Mouse (Mus musculus) 3T3-L1 (cell line): ENCODE results near the gene Gm49661.

Source experiments
- DNase-seq: peaks from one replicate; pipeline ENCODE4 v3.0.0-alpha.2; 2015; ENCODE audit warnings: low read depth, low spot score

Gm49661 gene

DNA sequence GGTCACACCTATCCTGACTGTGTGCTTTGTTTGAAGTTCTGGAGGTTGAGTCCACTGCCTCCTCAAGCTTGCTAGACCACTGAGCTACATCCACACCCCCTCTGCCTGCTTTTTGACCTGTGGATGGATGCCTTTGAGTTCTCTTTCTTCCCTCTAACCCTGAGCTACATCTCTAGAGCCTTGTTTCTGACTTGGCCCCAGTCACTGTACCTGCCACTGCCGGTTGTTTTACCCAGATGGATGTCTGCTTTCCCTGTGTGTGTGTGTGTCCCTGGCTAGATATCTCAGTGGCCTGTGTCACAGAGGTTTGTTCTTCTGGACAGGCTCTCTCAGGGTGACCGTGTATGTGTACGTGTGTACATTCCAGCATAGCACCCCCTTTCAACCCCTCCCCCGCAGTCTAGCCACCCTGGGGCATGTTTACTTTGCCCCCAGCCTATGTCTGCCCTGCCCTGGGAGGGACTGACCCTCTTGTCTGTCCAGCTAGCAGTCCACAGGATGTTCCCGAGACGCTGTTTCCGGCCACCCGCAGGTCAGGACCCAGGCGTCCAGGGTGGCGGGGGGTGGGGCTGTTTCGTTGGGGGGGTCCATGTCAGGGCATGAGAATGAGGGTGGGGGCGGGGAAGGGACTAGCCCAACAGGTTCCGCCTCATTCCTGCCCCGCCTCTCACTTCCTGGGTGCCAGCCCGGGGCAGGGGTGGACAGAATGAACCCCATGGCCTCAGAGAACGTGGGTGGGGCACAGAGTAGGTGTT is 15.2 kb upstream of the Gm49661 start:
- no peak for DNase-seq

GRCm38 (mm10) chr8:84982499-84983011 is 13.3 kb upstream of the Gm49661 start:
- DNase-seq, result peak; percentile 36

DNA sequence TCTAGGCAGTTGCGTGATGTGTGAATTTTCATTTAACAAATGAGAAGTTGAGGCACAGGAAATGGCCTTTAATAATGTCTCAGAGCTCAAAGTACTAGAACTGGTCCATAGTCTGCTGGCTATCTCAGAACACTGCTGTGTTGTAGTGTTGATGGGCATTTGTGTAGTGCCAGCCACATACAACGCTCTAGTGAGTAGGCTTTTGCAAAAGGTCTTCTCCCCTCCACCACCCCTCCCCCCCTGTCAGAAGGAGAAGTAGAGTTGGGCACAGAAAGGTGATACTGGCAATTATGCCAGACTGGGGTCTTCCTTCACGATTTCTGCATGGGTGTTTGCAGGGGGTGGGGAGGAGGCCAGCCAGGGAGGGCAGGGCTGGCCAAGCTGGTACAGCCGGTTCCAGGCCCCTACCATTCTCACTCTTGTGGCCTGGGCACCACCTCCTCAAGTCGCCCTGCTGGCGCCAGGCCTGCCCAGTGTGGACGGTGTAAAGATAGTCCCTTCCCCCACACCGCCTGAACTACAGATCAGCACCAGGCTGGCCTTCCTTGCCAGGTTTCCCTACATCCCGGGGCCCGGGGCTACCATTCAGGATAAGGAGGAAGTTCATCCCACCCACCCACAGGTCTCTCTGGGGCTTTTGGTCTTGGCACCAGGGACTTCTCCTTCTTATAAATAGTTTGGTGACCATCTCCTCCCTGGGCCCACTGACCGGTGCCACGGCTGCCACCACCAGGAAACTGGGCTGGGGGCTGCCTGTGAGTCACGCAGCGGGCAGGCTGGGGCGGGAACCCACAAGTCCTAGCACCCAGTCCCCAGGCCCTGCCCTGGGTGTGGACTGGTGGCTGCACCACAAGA is 12.6 kb upstream of the Gm49661 start:
- DNase-seq, result peak; percentile 15

DNA sequence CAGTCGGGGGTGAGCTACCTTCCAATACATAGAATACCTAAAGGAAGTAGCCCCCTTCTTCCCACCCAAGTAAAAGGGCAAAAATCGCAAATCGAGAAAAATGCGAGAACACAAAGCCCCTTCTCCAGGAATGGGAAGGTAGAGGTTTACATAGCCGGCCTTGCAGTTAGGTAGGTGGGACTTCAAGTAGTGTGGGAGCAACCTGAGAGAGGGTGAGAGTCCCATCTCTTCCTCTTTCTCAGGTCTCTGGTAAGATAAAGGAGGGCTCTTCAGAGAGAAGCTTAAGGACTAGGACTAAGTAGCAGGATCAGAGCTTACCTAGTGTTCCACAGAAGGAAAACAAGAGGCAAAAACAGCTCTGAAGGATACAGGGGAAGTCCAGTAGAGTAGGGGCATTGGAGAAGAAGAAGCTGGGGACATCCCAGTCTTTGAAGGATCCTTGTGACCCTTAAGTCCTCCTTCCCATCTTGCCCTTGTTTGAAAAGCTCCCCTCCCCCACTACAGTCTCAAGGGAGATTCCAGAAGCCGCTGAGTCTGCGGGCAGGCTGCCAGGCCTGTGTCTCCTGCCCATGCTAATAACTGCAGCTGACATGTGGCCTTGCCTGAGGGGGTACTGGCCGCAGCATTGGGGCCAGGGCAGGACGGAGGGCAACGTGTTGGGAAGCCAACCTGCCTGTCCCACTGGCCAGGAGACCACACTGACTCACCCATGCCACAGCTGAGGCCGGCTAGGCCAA is 11.6 kb upstream of the Gm49661 start:
- DNase-seq, result peak; percentile 98

DNA sequence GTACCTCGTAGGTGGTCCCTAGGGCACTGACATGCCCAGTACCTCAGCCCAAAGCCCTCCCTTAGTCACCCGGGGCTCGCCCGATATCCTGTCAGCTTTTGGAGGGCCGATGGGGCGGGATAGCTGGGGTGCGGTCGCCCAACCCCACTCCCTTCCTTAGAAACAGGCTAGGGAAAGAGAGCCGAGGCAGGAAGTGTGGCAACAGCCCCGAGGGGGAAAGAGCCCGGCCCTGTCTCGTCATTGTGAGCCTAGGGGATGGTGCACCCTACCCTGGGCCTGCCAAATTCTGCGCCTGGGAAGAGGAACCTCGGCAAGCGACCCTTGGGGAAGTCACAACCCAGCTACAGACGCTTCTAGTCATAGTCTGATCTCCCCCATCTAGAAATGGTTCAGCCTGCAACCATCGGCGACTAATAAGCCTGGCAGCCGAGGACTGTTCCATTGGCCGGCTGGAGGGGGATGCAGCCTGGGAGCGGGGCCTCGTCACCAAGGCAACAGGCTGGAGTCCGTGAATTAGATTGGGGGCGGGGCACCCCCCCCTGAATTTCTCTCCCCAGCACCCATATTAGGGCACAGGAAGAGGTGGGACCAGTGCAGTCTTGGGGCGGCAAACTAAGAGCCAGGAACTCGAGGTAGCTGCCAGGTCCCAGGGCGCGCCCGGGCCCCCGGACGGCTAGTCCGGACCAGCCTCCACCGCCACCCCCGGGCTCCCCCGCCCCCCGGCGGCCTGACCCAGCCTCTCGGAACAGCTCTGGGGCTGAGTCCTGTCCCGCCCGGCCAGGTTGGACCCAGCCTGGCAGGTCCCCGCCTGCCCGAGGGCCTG is 10.6 kb upstream of the Gm49661 start:
- DNase-seq, result peak; percentile 99

DNA sequence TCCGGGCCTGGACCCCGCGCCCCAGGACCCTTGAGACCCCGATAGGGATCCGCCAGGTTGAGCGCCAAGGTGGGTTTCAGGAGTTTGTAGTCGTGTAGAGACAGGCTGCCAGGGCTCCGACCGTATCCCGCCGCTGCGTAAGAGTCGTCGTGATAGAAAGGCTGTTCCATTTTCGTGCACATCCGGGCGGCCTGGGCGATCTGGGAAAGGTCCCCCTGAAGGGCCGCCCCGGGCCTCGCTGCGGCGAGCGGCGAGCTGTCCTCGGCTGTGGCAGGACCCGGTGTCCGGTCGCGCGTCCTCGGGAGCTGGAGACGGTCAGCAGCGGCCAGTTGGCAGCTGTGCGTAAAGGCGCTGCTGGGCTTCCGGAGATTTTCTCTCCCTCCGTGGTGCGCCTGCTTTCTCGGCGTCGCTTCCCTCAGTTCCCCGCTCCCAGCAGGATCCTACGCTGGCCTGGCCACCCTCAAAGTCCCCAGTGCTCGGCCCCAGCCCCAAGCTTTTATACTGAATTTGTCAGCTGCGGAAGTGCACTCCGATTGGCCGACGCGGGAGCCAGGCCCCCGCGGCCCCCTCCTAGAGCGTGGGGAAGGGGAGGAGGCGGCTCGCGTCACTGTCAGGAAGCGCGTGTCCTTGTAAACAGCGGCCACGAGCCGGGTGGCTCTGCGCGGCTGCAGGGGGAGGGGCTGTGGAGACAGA is 9.2 kb upstream of the Gm49661 start, which contains the start of gene Junb:
Gene Junb, minus strand, starts transcription at position 471 of the 693 bp plus-strand sequence.
- DNase-seq, result peak; percentile 96

GRCm38 (mm10) chr8:84977435-84978247 is 8.4 kb upstream of the Gm49661 start:
- peak; percentile 78 for DNase-seq

DNA sequence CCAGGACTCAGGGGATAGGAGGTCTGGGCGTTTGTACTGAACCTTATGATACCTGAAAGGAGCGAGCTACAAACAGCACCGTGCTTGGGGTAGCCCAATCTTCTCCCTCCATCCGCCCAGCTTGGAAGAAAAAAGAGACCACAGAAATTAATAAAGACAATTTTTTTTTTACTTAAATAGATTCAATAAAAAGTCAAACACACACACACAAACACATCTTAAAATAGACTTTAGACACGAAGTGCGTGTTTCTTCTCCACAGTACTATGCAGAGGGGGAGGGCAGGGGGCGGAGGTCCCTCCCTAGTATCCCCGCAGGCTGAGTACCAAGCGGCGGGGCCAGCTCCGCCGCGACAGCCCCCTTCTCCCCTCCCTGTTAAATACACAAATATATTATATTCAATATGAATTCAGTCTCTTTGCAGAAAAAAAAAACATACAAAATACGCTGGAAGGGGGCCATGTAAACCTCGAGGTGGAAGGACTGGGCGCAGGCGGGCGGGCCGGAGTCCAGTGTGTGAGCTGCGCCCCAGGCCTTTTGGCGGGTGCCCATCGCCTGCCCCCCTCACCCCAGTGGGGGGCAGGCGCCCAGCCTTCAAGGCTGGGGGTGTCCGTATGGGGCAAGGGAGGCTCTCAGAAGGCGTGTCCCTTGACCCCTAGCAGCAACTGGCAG is 7.7 kb upstream of the Gm49661 start:
- DNase-seq, result peak; percentile 56

GRCm38 (mm10) chr8:84976031-84976762 is 7.0 kb upstream of the Gm49661 start:
- peak; percentile 97 for DNase-seq

DNA sequence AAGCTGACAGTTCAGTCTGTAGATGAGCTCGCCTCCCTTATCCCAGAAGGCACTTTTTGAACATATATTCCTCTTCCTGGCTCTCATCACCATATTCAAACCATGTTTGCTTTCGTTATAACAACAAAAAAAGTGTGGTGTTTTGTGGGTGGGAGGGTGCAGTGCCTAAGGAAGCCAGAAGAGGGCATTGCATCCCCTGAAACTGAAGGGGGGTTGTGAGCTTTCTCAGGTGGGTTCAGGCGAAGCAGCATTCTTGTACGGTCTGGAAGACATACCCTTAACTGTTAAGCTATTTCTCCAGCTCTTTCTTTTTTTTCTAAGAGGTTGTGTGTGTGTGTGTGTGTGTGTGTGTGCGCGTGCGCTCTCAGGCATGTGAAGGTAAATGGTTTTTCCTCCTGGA is 6.2 kb upstream of the Gm49661 start:
- DNase-seq, result peak; percentile 90

DNA sequence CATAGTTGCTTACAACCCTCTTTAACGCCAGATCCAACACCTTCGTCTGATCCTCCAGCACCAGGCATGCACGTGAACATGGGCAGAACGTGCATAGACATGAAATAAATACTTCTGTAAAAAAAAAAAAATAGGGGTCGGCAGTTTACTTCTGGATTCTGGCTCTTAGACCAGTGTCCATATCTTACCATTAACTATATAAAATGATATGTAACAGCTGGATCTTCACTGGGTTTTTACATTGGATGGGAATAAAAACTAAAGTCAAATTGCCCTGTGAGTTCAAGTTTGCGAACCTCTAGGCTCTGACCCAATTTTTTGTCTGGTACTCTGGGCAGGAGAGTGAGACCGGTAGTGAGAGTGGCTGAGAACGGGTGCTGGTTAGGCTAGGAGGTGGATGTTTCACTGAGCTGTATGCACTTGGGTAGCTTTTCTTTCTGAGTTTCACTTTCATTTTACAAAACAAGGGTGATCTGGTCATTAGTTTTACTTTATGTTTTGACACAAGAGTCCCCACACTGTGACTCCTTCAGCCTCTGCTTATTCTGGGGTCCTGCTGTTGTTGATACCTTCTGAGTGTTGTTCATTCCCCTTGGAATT is 5.4 kb upstream of the Gm49661 start:
- DNase-seq, result peak; percentile 61

- DNase-seq, result peak; percentile 90
Measured at GRCm38 (mm10) chr8:84973803-84974542, 4.7 kb upstream of the Gm49661 start.

- no peak for DNase-seq
Measured at GRCm38 (mm10) chr8:84973079-84973478, 3.8 kb upstream of the Gm49661 start.

GRCm38 (mm10) chr8:84970913-84971312 is 1.7 kb upstream of the Gm49661 start:
- no peak for DNase-seq

DNA sequence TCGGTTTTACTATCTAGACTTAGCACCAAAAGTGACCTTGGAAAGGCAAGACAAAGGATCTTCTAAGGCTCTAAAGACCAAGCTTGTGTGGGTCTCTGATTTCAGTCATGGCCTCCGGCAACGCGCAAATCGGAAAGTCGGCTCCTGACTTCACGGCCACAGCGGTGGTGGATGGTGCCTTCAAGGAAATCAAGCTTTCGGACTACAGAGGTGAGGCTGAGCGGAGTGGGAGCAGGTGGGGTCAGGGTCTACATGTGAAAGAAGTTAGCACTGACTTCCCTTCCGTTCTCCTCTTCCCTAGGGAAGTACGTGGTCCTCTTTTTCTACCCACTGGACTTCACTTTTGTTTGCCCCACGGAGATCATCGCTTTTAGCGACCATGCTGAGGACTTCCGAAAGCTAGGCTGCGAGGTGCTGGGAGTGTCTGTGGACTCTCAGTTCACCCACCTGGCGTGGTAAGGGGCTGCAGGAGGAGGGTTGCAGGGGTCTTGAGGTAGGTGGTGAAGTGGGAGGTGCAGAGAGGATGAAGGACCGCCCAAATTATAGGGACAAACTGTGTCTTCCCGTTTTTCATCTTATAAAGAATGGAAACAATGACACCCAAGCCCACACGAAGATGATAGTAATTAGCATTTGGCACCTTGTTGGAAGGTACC is 1.0 kb upstream of the Gm49661 start:
- no peak for DNase-seq

DNA sequence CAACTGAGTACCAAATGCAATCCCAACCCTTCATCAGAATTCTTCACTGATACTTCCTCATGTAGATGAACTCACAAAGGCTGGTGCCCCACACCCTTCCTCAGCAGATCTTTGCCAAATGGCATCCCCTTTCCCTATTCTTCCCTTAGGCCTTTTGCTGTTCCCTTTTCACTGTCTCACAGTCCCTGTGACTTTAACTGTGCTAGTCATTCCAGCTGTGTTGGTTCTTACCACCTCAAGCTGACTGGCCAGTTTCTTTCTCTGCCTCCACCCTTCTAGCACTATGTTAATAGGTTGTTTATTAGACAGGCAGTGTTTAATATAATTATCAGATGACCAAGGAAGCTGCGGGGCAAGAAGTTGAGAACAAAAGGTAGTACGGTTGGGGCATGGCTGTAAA is 583 bp downstream of the Gm49661 start:
- DNase-seq, result no peak
